In genomic region chr4:137488038-137488437, GRCm38 (mm10) we compare ENCODE assay signal across 11 mouse cellular contexts. TPM values are rescaled to one million over a fixed set of nuclear protein-coding genes. Genes with fewer than 3 reads are reported as not detected.
DNase-seq lines count a peak whose midpoint lies in the region; ATAC-seq lines count a peak whose summit lies in the region.
"Had no signal": no experiment of that assay in that cellular context is flagged by ENCODE, and none has a peak within 500 bp of the region (broad histone marks: within the 10 kb centered on the region; RNA-seq: fewer than 3 reads in every experiment).

No protein-coding gene starts in this region.

- ATAC-seq in heart, embryonic 15.5 days (replicated peaks; ENCODE audit: insufficient number of reproducible peaks, insufficient read depth, low FRiP score, low read depth), result no peak
- ATAC-seq in neural tube, embryonic 11.5 days (ENCODE audit: insufficient read depth, low FRiP score, low TSS enrichment), result no peak
- peak; percentile 24; the same call in 1 of the 2 replicates for ATAC-seq in intestine, embryonic 15.5 days
- no peak for ATAC-seq in stomach, embryonic 15.5 days (ENCODE audit: insufficient read depth, low FRiP score, low read depth)

- H3K4me1 ChIP-seq in heart, embryonic 15.5 days (replicated peaks), result peaks cover 89% of the 10 kb centered on the region
- H3K4me1 ChIP-seq in neural tube, embryonic 11.5 days (ENCODE audit: control insufficient read depth, insufficient read depth, low read length), result peaks cover 55% of the 10 kb centered on the region
- H3K4me1 ChIP-seq in intestine, embryonic 15.5 days (replicated peaks), result peaks cover 68% of the 10 kb centered on the region
- peaks cover 71% of the 10 kb centered on the region for H3K4me1 ChIP-seq in stomach, embryonic 15.5 days

- no peak for DNase-seq in heart, adult 11 months
- DNase-seq in neural tube, embryonic 11.5 days (ENCODE audit: low spot score), result no peak
- DNase-seq in neural tube, embryonic 10.5 days (ENCODE audit: extremely low spot score, low spot score), result no peak
- DNase-seq in spleen, postnatal 14 days (ENCODE audit: low spot score in 2 of 2), result no peak
- DNase-seq in right cerebral cortex, postnatal 4 days, result no peak
- DNase-seq: layer of hippocampus, adult 9-11 months had no signal

- no peaks in the 10 kb centered on the region for H3K27me3 ChIP-seq in heart, embryonic 15.5 days
- no peaks in the 10 kb centered on the region for H3K27me3 ChIP-seq in neural tube, embryonic 11.5 days (ENCODE audit: control insufficient read depth, insufficient read depth, low read length)
- no peaks in the 10 kb centered on the region for H3K27me3 ChIP-seq in intestine, embryonic 15.5 days (replicated peaks)
- no peaks in the 10 kb centered on the region for H3K27me3 ChIP-seq in stomach, embryonic 15.5 days (replicated peaks)

- H3K27ac ChIP-seq in heart, embryonic 15.5 days, result peak overlapping the region; percentile 96
- H3K27ac ChIP-seq in neural tube, embryonic 11.5 days (ENCODE audit: low read depth, low read length), result 0 out of 2 replicates have a peak overlapping the region, but pooled peaks have one; percentile 20
- peak overlapping the region; percentile 93 for H3K27ac ChIP-seq in intestine, embryonic 15.5 days
- peak overlapping the region; percentile 86 for H3K27ac ChIP-seq in stomach, embryonic 15.5 days

- H3K4me2 ChIP-seq in heart, embryonic 15.5 days, result peak overlapping the region; percentile 45
- no peak overlapping the region for H3K4me2 ChIP-seq in neural tube, embryonic 11.5 days (ENCODE audit: low read depth)
- H3K4me2 ChIP-seq in intestine, embryonic 15.5 days (replicated peaks), result peak overlapping the region; percentile 29
- 0 out of 2 replicates have a peak overlapping the region, but pooled peaks have one; percentile 4 for H3K4me2 ChIP-seq in stomach, embryonic 15.5 days

- 0 out of 2 replicates have a peak overlapping the region, but pooled peaks have one; percentile 1 for H3K4me3 ChIP-seq in heart, embryonic 15.5 days
- H3K4me3 ChIP-seq in neural tube, embryonic 11.5 days (ENCODE audit: low read depth, low read length), result no peak overlapping the region
- no peak overlapping the region for H3K4me3 ChIP-seq in intestine, embryonic 15.5 days (replicated peaks)
- no peak overlapping the region for H3K4me3 ChIP-seq in stomach, embryonic 15.5 days (replicated peaks)
- H3K4me3 ChIP-seq: megakaryocyte, embryonic 14.5 days had no signal

- WGBS in heart, embryonic 15.5 days, result 14% methylated on average over 11 of the region's 11 CpGs
- 37% methylated on average over 11 of the region's 11 CpGs for WGBS in neural tube, embryonic 11.5 days
- 34% methylated on average over 11 of the region's 11 CpGs for WGBS in intestine, embryonic 15.5 days
- WGBS in stomach, embryonic 15.5 days, result 24% methylated on average over 11 of the region's 11 CpGs

- H3K9ac ChIP-seq in heart, embryonic 15.5 days, result peak overlapping the region; percentile 42; the same call in 1 of the 2 replicates
- H3K9ac ChIP-seq in neural tube, embryonic 11.5 days (ENCODE audit: low read length), result no peak overlapping the region
- H3K9ac ChIP-seq in intestine, embryonic 15.5 days, result no peak overlapping the region
- no peak overlapping the region for H3K9ac ChIP-seq in stomach, embryonic 15.5 days

- no peaks in the 10 kb centered on the region for H3K9me3 ChIP-seq in heart, embryonic 15.5 days (replicated peaks)
- H3K9me3 ChIP-seq in neural tube, embryonic 11.5 days (ENCODE audit: control insufficient read depth, low read length), result no peaks in the 10 kb centered on the region
- H3K9me3 ChIP-seq in intestine, embryonic 15.5 days, result no peaks in the 10 kb centered on the region
- no peaks in the 10 kb centered on the region for H3K9me3 ChIP-seq in stomach, embryonic 15.5 days
- H3K9me3 ChIP-seq: megakaryocyte, embryonic 14.5 days had no signal

- no peaks in the 10 kb centered on the region for H3K36me3 ChIP-seq in heart, embryonic 15.5 days
- no peaks in the 10 kb centered on the region for H3K36me3 ChIP-seq in neural tube, embryonic 11.5 days (ENCODE audit: control insufficient read depth, insufficient read depth, low read length)
- no peaks in the 10 kb centered on the region for H3K36me3 ChIP-seq in intestine, embryonic 15.5 days
- no peaks in the 10 kb centered on the region for H3K36me3 ChIP-seq in stomach, embryonic 15.5 days

RNA-seq across cellular contexts. Expression of gene Hspg2, which starts 19.5 kb away (rescaled TPM):
- polyA plus RNA-seq in heart, embryonic 15.5 days (2015; fragmentation: Nextera tagmentation; extraction: Ambion mirVana), result 41.3 and 56.3 TPM in 2 replicates
- 18.6 and 21.5 TPM in 2 replicates for polyA plus RNA-seq in neural tube, embryonic 11.5 days (2014; fragmentation: Nextera tagmentation; extraction: Ambion mirVana)
- polyA plus RNA-seq in intestine, embryonic 15.5 days (2015; fragmentation: Nextera tagmentation; extraction: Ambion mirVana), result 20.9 and 23.0 TPM in 2 replicates
- polyA plus RNA-seq in stomach, embryonic 15.5 days (2015; fragmentation: Nextera tagmentation; extraction: Ambion mirVana), result 28.5 and 28.9 TPM in 2 replicates

RNA-seq across cellular contexts. Expression of gene 1700013G24Rik, which starts 35.0 kb away (rescaled TPM):
- not detected in 2 replicates for polyA plus RNA-seq in heart, embryonic 15.5 days (2015; fragmentation: Nextera tagmentation; extraction: Ambion mirVana)
- not detected in 2 replicates for polyA plus RNA-seq in neural tube, embryonic 11.5 days (2014; fragmentation: Nextera tagmentation; extraction: Ambion mirVana)
- polyA plus RNA-seq in intestine, embryonic 15.5 days (2015; fragmentation: Nextera tagmentation; extraction: Ambion mirVana), result not detected in 2 replicates
- not detected in 2 replicates for polyA plus RNA-seq in stomach, embryonic 15.5 days (2015; fragmentation: Nextera tagmentation; extraction: Ambion mirVana)
- polyA plus RNA-seq: urinary bladder, adult 2 months had no signal

RNA-seq across cellular contexts. Expression of gene Cela3b, which starts 57.7 kb away (rescaled TPM):
- not detected in 2 replicates for polyA plus RNA-seq in heart, embryonic 15.5 days (2015; fragmentation: Nextera tagmentation; extraction: Ambion mirVana)
- polyA plus RNA-seq in neural tube, embryonic 11.5 days (2014; fragmentation: Nextera tagmentation; extraction: Ambion mirVana), result not detected in 2 replicates
- 74.8 and 281 TPM in 2 replicates for polyA plus RNA-seq in intestine, embryonic 15.5 days (2015; fragmentation: Nextera tagmentation; extraction: Ambion mirVana)
- 232 and 273 TPM in 2 replicates for polyA plus RNA-seq in stomach, embryonic 15.5 days (2015; fragmentation: Nextera tagmentation; extraction: Ambion mirVana)
- polyA plus RNA-seq: urinary bladder, adult 2 months had no signal

Comparison
In these comparisons a context has a peak if more than half of its experiments do, and no peak if none do; other contexts are left out.
1. H3K27ac ChIP-seq: peak in every context shown above with its lines; median percentile 96 in heart, embryonic 15.5 days; 93 in intestine, embryonic 15.5 days; 86 in stomach, embryonic 15.5 days; 20 in neural tube, embryonic 11.5 days.
2. RNA of gene Cela3b, which starts 57.7 kb away (polyA plus RNA-seq): 232 to 273 TPM in stomach, embryonic 15.5 days and 74.8 to 281 TPM in intestine, embryonic 15.5 days; not detected in heart, embryonic 15.5 days and not detected in neural tube, embryonic 11.5 days; every median in the first group is over 10 times any median in the second.